Mouse (Mus musculus) kidney, embryonic 14.5 days (tissue): ENCODE results near the gene Macf1. TPM values are rescaled to one million over a fixed set of nuclear protein-coding genes. Genes with fewer than 3 reads are reported as not detected.

ENCODE experiments used
- ATAC-seq: fragments of 200-750 bp; cut with Nextera tagmentation; 2 replicates; pipeline ENCODE4 v1.8.0; 2017; ENCODE audit warnings: moderate number of reproducible peaks, mild to moderate bottlenecking, moderate TSS enrichment, moderate library complexity; ENCODE audit not compliant: low FRiP score, low TSS enrichment
- H3K27ac ChIP-seq: fragments of 300-500 bp; sonication (generic); 2 replicates; pipeline ENCODE4 v1.5.1; 2014; ENCODE audit warnings: low read depth, mild to moderate bottlenecking, low read length, moderate library complexity, mixed read lengths
- H3K27me3 ChIP-seq: fragments of 300-500 bp; sonication (generic); 2 replicates; pipeline ENCODE4 v1.6.1; 2014; ENCODE audit warnings: mild to moderate bottlenecking, low read length; ENCODE audit not compliant: control insufficient read depth, insufficient read depth
- H3K36me3 ChIP-seq: fragments of 300-500 bp; sonication (generic); 2 replicates; pipeline ENCODE4 v1.6.1; 2014; ENCODE audit warnings: low read length, mixed read lengths; ENCODE audit not compliant: control insufficient read depth, insufficient read depth
- H3K4me1 ChIP-seq: fragments of 300-500 bp; sonication (generic); 2 replicates; pipeline ENCODE4 v1.6.1; 2014; ENCODE audit warnings: low read length, mixed read lengths; ENCODE audit not compliant: control insufficient read depth, insufficient read depth
- H3K4me2 ChIP-seq: fragments of 300-500 bp; sonication (generic); replicated peaks from 2 replicates; pipeline ENCODE4 v1.6.1; 2014; ENCODE audit warnings: low read depth, mild to moderate bottlenecking, low read length
- H3K4me3 ChIP-seq: fragments of 300-500 bp; sonication (generic); 2 replicates; pipeline ENCODE4 v1.5.1; 2014; ENCODE audit warnings: mild to moderate bottlenecking, low read length
- H3K9ac ChIP-seq: fragments of 300-500 bp; sonication (generic); 2 replicates; pipeline ENCODE4 v1.6.1; 2014; ENCODE audit warnings: low read depth, mild to moderate bottlenecking, low read length, moderate library complexity
- H3K9me3 ChIP-seq: fragments of 300-500 bp; sonication (generic); 2 replicates; pipeline ENCODE4 v1.6.1; 2016; ENCODE audit warnings: low read length; ENCODE audit not compliant: control insufficient read depth
- WGBS: fragments of 180-500 bp; shearing (Covaris S2); extraction: QIAGEN DNeasy Blood & Tissue Kit; methylation state at CpG from one replicate; pipeline ENCODE4 v1.1.7; 2014; 5-methylcytosine and 5-hydroxymethylcytosine counted together
- polyA plus RNA-seq: library from polyadenylated mRNA; unstranded; fragments of >200 nt; fragmentation: Nextera tagmentation; extraction: Ambion mirVana; gene quantifications from 2 replicates; pipeline ENCODE4 v1.2.1, GENCODE M21; 2014

Macf1 gene
- polyA plus RNA-seq, 1 experiment from 2014 or later, result 89.2 TPM

- no peak for ATAC-seq
- Histone ChIP-seq H3K9ac (no peak overlapping the region), H3K27ac (no peak overlapping the region)
Observed at GRCm38 (mm10) chr4:123652130-123652529, 32.0 kb downstream of the Macf1 start.

DNA sequence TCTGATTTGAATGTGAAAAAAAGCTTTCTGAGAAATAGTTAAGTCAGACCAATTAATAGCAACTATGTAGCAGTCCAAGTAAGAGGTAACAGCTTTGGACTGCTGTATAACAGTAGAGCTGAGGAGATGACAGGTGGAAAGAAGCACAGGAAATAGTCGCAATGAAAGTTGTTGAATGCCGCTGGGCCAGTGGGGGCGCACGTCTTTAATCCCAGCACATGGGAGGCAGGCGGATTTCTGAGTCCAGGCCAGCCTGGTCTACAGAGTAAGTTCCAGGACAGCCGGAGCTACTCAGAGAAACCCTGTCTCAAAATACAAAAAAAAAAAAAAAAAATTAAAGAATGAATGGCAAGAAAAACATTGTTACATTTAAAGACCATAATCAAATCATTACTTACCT is 35.0 kb downstream of the Macf1 start:
- no peak overlapping the region for H3K4me3 ChIP-seq
- H3K27me3 ChIP-seq, result no peaks in the 10 kb centered on the region
- H3K27ac ChIP-seq, result no peak overlapping the region
- H3K9me3 ChIP-seq, result no peaks in the 10 kb centered on the region
- no peaks in the 10 kb centered on the region for H3K4me1 ChIP-seq
- WGBS, result 87% methylated on average over 6 of the region's 6 CpGs
- H3K36me3 ChIP-seq, result no peaks in the 10 kb centered on the region; the same call in 1 of the 2 replicates
- no peak for ATAC-seq
- H3K9ac ChIP-seq, result no peak overlapping the region
- H3K4me2 ChIP-seq, result no peak overlapping the region

More at GRCm38 (mm10) chr4:123652130-123652529, 32.0 kb downstream of the Macf1 start:
- H3K36me3 ChIP-seq, result no peaks in the 10 kb centered on the region; the same call in 1 of the 2 replicates
- H3K4me1 ChIP-seq, result no peaks in the 10 kb centered on the region
- H3K27me3 ChIP-seq, result no peaks in the 10 kb centered on the region
- no peak overlapping the region for H3K4me2 ChIP-seq
- H3K9me3 ChIP-seq, result no peaks in the 10 kb centered on the region
- H3K4me3 ChIP-seq, result no peak overlapping the region
- WGBS, result 83% methylated on average over 3 of the region's 3 CpGs

- ATAC-seq, result no peak
- 86% methylated on average over 4 of the region's 4 CpGs for WGBS
Observed at GRCm38 (mm10) chr4:123647668-123648067, 36.5 kb downstream of the Macf1 start.

DNA sequence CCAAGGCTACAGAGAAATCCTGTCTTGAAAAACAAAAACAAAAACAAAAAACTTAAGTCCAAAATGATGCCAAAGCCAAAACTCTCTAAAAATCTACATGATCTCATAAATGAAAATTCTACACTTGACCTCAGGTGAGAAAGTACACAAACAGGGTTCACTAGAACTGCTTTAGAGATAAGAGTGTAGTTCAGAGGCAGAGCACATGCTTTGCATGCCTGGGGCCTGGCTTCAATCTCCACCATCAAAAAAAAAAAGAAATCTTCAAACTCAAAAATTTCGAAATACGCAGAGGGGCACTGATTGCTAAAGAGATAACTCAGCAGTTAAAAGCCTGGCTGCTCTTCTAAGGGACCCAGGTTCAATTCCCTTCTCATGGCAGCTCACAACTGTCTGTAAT is 37.1 kb downstream of the Macf1 start:
- no peaks in the 10 kb centered on the region for H3K4me1 ChIP-seq
- H3K27ac ChIP-seq, result no peak overlapping the region
- no peaks in the 10 kb centered on the region for H3K27me3 ChIP-seq
- H3K4me2 ChIP-seq, result no peak overlapping the region
- no peaks in the 10 kb centered on the region; the same call in 1 of the 2 replicates for H3K36me3 ChIP-seq
- no peak overlapping the region for H3K9ac ChIP-seq
- H3K9me3 ChIP-seq, result no peaks in the 10 kb centered on the region
- no peak overlapping the region for H3K4me3 ChIP-seq
- WGBS, result 88% methylated on average over 2 of the region's 2 CpGs
- no peak for ATAC-seq

More at GRCm38 (mm10) chr4:123647668-123648067, 36.5 kb downstream of the Macf1 start:
- no peaks in the 10 kb centered on the region for H3K9me3 ChIP-seq
- H3K9ac ChIP-seq, result no peak overlapping the region
- no peak overlapping the region for H3K4me2 ChIP-seq
- no peak overlapping the region for H3K4me3 ChIP-seq
- no peaks in the 10 kb centered on the region for H3K4me1 ChIP-seq
- H3K27ac ChIP-seq, result 0 out of 2 replicates have a peak overlapping the region, but pooled peaks have one; percentile 5
- no peaks in the 10 kb centered on the region for H3K27me3 ChIP-seq
- no peaks in the 10 kb centered on the region; the same call in 1 of the 2 replicates for H3K36me3 ChIP-seq

DNA sequence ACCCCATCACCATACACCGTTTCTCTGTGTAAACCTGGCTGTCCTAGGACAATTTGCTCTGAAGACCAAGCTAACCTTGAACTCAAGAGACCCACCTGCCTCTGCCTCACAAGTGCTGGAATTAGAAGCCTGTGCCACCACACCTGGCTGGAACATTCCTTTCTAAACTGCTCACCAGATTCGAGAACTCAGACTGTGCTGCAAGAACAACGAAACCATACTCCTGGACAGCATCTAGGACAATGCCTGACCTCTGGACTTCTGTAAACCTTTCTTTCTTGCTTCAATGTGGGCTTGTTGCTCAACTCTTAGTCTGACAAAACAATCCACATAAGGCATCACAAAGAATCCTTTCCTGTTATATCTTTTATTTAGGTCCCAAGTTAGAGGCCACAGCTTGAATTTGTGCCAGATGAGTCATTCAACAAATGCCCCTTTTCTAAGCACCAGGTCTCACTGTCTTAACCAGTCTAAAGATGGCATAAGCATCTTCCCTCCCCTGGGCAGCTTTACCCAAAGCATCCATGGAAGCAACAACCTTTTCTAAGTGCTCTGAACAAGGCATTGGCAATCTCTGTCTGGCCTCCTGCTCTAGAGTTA is 38.8 kb downstream of the Macf1 start:
- no peak overlapping the region for H3K4me3 ChIP-seq
- H3K27ac ChIP-seq, result no peak overlapping the region
- no peaks in the 10 kb centered on the region for H3K4me1 ChIP-seq
- no peak overlapping the region for H3K9ac ChIP-seq
- H3K36me3 ChIP-seq, result no peaks in the 10 kb centered on the region; the same call in 1 of the 2 replicates
- no peak overlapping the region for H3K4me2 ChIP-seq
- H3K27me3 ChIP-seq, result no peaks in the 10 kb centered on the region
- no peaks in the 10 kb centered on the region for H3K9me3 ChIP-seq
- ATAC-seq, result no peak
- WGBS, result 88% methylated on average over 3 of the region's 3 CpGs

GRCm38 (mm10) chr4:123643561-123643960 is 40.6 kb downstream of the Macf1 start:
- 92% methylated on average over 6 of the region's 6 CpGs for WGBS
- H3K36me3 ChIP-seq, result no peaks in the 10 kb centered on the region; the same call in 1 of the 2 replicates
- no peak overlapping the region for H3K4me3 ChIP-seq
- H3K9ac ChIP-seq, result no peak overlapping the region
- no peak overlapping the region for H3K27ac ChIP-seq
- no peak overlapping the region for H3K4me2 ChIP-seq
- ATAC-seq, result no peak
- no peaks in the 10 kb centered on the region for H3K4me1 ChIP-seq
- no peaks in the 10 kb centered on the region for H3K9me3 ChIP-seq
- no peaks in the 10 kb centered on the region for H3K27me3 ChIP-seq

- H3K9ac ChIP-seq, result no peak overlapping the region
- no peak for ATAC-seq
Observed at GRCm38 (mm10) chr4:123642877-123643276, 41.3 kb downstream of the Macf1 start.

DNA sequence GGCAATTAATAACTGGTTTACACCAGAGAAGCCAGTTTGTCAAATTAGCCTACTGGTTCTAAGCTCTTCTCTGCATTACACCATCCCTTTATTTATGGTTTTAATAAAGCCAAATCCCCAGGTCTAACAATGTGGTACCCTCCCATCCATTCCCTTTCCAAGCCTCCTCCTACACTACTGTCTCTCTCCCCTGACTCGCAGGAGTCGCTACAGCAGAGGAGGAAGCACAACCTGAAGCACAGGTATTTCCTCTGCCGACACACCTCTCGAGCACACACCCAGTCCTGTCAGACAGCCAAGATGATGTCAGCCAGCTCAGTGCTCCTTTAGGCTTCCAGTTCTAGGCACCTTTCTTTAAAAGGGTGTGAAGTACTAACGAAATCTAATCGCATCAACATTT is 47.0 kb downstream of the Macf1 start:
- Histone ChIP-seq H3K27ac (no peak overlapping the region), H3K9ac (no peak overlapping the region), H3K4me3 (no peak overlapping the region), H3K9me3 (no peaks in the 10 kb centered on the region), H3K36me3 (no peaks in the 10 kb centered on the region), H3K4me1 (no peaks in the 10 kb centered on the region), H3K27me3 (no peaks in the 10 kb centered on the region), H3K4me2 (no peak overlapping the region)
- ATAC-seq, result no peak
- 85% methylated on average over 6 of the region's 6 CpGs for whole genome bisulfite sequencing

More at GRCm38 (mm10) chr4:123642877-123643276, 41.3 kb downstream of the Macf1 start:
- WGBS, result 74% methylated on average over 5 of the region's 5 CpGs
- no peaks in the 10 kb centered on the region for H3K9me3 ChIP-seq
- H3K4me2 ChIP-seq, result no peak overlapping the region
- no peaks in the 10 kb centered on the region for H3K27me3 ChIP-seq
- H3K4me1 ChIP-seq, result no peaks in the 10 kb centered on the region
- no peaks in the 10 kb centered on the region for H3K36me3 ChIP-seq
- H3K27ac ChIP-seq, result no peak overlapping the region
- H3K4me3 ChIP-seq, result no peak overlapping the region

DNA sequence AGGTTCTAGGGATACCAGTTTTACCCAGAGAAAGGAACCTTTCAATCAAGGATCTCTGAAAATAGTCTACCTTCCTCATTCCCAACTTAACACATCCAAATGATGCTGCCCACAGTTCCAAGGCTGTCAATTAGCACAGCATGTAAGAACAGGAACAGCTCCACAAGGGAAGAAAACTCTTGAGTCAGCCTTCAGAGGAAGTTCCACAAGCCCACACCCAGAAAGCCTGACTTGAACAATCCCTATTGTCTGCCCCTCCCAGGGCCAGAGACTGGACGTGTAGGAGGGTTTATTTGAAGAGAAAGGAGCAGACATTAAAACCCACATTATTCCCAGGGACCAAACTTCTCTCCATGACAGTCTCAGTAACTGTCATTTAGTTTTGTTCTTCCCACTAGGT is 48.7 kb downstream of the Macf1 start:
- Histone ChIP-seq H3K36me3 (no peaks in the 10 kb centered on the region), H3K9ac (no peak overlapping the region; the same call in 1 of the 2 replicates), H3K27me3 (no peaks in the 10 kb centered on the region), H3K27ac (no peak overlapping the region), H3K4me2 (no peak overlapping the region), H3K9me3 (no peaks in the 10 kb centered on the region), H3K4me1 (no peaks in the 10 kb centered on the region), H3K4me3 (no peak overlapping the region)
- 38% methylated on average over 1 of the region's 1 CpGs for WGBS
- ATAC-seq, result no peak
